Mouse (Mus musculus) c-Kit-positive CD71-positive TER-119-positive erythroid progenitor cells, embryonic 14.5 days (primary cell): Measurements from ENCODE around the gene Bpnt1.
"Not testable (repeated sequence)": the region's sequence is repeated elsewhere in the genome, so short reads cannot be mapped to it uniquely, and the experiment has no call there.

ENCODE experiments used
- DNase-seq: peaks from one replicate; pipeline ENCODE4 v3.0.0-alpha.2; 2013; ENCODE audit warnings: low spot score

Bpnt1 gene

GRCm38 (mm10) chr1:185331983-185332430 is at the start of gene Bpnt1:
Gene Bpnt1, plus strand, starts transcription at chr1:185332149.
- peak; percentile 74 for DNase-seq

DNA sequence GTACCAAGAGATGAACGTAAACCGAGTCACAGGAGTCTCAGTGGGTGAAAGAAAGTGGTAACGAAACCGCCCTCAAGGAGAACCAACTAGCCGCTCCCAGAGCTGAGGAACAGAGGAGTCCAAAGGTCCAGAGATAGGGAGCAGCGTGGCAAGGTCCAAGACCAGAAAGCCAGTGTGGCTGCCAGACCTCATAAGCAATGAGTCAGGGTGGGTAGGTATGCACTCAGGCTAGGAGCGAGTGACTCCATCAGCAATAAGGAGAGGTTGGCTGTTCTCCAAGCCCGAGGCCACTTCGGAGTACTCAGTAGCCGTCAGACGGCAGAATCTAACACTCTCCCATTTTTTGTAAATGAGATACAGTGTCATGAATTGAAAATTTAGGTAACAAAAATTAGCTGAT is 49.1 kb upstream of the Bpnt1 start:
- no peak for DNase-seq

DNA sequence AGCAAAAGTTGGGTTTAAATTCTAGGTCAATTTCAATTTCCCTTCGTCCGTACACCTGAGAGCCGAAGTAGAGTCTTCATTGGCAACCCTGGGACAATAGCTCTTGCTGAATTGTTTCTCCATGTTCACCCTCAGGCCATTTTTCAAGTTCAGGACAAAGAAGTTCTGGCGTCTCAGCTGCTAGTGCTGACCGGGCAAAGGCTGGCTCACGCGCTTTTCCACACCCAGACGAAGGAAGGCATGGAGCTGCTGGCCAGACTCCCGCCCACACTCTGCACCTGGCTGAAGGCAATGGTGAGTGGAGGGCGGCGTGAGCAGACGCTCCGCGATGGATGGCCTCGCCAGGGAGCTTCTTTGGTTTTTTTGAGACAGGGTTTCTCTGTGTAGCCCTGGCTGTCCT is 48.7 kb upstream of the Bpnt1 start:
- no peak for DNase-seq

GRCm38 (mm10) chr1:185284740-185285139 is 47.2 kb upstream of the Bpnt1 start:
- no peak for DNase-seq

DNA sequence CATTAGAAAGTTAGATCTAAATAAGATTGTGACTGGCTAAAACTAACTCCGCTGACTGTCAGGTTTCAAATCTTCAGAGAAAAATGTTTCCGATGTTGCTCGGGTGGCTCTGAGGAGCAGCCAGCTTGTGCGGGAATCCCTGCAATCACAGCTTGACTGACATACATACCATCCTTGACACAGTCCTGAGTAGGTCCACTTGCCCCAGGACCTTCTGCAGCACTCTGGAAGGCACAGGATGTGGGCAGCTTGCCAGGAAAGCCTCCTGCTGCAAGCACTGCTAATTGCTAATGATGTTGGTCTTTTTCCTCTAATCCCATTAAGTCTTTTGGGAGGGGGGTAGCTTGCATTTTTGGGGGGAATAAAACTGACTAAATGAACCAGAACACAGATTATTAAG is 46.8 kb upstream of the Bpnt1 start:
- no peak for DNase-seq

- DNase-seq, result no peak
These were observed 44.9 kb upstream of the Bpnt1 start for GRCm38 (mm10) chr1:185287066-185287465.

GRCm38 (mm10) chr1:185289231-185289630 is 42.7 kb upstream of the Bpnt1 start:
- DNase-seq, result no peak

DNA sequence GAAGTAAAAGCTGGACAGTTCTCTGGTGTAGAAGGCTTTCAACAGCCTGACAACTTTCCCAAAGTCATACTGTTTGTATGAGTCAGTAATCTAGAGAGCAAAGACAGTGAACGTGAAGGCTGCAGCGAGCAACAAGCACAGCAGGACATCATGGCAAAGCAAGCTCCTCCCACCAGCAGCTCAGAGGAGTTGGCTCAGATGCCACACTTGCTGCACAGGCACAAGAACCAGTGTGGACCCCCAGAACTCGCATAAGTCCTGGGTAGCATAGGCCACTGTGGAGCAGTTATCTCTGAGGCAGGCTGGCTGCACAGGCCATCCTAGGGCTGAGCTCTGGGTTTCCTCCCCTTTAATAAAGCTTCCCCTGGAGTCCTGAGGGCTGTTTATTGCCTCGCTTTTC is 40.6 kb upstream of the Bpnt1 start:
- no peak for DNase-seq

GRCm38 (mm10) chr1:185292646-185293360 is 39.1 kb upstream of the Bpnt1 start:
- no peak for DNase-seq

GRCm38 (mm10) chr1:185296850-185297249 is 35.1 kb upstream of the Bpnt1 start:
- no peak for DNase-seq

GRCm38 (mm10) chr1:185298496-185298895 is 33.5 kb upstream of the Bpnt1 start:
- DNase-seq, result no peak

GRCm38 (mm10) chr1:185302816-185303215 is 29.1 kb upstream of the Bpnt1 start:
- DNase-seq, result no peak

DNA sequence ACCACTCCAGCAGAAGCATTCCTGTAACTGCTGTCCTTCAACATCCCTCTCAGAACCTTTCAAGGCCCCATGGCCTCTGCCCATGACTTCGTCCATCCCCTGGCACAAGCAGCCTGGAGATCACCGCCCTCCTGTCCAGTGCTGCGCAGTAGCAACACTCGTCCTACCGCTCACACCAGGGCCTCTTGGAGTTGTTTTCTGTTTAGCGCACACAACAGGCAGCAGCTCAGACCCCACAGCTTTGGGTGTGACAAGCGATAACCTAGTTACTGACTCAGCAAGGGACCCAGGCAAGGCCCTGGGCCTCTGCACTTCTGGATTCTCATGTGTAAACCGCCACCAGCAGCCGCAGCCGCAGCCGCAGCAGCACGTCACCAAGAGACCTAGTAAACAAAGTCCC is 25.1 kb upstream of the Bpnt1 start:
- no peak for DNase-seq

DNA sequence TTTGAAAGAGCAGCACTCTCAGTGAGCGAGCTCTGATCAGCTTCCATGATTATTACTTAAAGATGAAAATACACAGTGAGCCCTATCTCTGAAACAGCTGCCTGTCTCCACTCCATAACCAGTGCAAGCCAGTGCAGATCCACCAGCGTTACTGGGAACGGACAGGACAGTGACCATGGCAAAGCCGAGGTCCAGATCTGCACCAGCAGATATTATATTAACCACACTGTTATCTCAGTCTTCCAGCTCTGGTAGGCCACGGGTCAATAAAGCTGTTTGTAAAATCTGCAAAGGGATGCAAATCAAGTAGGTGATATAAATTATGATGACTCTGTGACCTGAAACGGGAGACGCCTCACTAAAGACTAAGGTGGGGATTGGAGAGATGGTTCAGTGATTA is 24.3 kb upstream of the Bpnt1 start:
- DNase-seq, result no peak

GRCm38 (mm10) chr1:185308334-185308733 is 23.6 kb upstream of the Bpnt1 start:
- no peak for DNase-seq

DNA sequence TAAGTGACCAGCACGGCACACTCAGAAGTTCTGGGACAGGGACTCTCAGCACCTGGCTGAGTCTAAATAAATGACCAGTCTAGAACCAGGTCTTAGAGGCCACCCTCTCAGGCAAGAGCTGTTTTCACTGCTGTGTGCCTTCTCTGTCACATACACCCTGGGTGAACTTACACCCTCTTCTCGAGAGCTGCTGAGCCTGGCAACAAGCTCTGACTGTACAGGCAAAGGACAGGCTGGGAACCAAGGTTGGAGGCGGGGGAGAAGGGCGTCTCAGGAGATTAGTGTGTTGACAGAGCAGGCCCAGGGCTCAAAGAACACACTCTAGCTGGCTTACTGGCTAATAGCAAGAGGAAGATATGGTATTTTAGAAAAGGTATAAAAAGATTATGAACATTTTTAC is 23.0 kb upstream of the Bpnt1 start:
- no peak for DNase-seq

DNA sequence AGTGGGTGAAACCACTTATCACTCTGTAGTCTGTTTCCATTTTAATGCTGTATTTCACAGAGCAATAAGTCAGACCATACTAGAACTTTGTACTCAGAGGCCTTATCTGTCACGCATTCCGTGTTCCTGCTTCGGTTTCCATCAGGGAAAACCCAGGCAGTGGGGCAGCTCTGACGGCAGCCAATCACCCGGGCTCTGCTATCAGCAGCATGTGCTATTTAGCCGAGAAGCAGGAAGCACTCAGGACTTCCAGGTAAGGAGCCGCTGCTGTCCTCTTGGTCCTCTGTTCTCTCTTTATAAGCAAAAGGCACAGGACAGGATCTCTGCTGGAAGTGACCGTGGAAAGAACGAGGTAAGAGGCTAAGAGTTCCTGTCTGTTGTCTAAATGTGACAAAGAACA is 20.0 kb upstream of the Bpnt1 start:
- DNase-seq, result no peak

DNA sequence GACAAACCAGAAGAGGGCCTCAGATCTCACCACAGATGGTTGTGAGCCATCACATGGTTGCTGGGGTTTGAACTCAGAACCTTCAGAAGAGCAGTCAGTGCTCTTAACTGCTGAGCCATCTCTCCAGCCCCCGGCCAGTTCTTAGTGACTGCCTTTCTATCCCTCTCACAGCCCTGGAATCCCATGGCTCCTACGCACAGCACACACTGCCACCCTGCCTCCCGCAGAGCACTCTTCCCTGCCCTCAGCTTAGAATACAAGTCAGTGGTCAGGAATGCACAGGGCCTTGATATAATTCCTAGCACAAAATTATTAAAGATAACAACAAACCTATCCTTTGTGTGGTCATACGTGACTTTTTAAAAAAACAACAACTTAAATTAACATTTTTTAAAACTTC is 17.4 kb upstream of the Bpnt1 start:
- DNase-seq, result no peak

DNA sequence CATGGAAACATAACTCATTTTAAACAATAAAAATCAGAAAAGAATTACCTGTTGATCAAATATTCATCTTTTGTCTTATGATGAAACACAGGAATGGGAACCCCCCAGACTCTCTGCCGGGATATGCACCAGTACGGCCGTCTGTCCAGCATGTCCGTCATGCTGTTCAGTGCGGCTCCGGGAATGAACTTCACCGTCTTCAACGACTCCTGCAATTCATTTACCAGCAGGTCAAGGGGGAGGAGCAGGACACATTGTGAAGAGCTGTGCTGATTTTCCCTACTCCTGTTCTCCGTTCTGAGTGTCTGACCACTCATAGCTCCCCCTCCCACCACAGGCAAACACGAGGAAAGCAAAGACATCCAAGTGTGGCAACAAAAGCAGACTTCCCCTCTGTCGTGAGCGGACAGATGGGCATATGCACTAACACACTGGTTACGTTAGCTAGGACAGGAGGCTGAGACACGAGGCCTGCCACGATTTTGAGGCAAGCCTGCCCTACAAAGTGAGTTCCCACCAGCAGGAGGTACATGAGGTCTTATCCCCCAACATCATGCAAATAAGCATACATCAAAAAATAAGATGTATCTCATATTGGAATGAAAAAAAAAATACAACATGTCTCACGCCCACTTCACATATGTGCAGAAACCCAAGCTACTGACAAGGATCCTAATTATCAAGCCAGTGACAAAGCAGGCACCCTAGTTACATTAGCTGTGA is 15.9 kb upstream of the Bpnt1 start:
- no peak for DNase-seq

DNA sequence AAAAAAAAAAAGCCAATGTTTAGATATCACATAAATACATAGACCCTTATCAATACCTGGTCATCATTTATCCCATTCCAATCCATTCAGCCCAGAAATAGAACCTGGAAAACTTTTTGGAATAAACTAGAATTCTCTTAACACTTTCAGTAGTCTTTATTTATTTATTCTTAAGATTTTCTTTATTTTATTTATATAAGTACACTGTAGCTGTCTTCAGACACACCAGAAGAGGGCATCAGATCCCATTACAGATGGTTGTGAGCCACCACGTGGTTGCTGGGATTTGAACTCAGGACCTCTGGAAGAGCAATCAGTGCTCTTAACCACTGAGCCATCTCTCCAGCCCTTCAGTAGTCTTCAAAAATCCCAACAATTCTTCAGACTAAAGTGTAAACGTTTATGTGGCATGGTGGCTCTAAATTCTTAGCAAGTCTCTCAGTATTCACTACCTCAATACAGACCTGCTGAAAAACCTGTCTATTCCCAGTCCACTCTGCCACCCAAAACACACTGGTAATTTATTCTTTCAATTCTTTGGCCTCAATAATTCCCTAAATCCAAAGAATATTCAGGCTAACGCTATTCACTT is 4.1 kb upstream of the Bpnt1 start:
- DNase-seq, result not testable (repeated sequence)

GRCm38 (mm10) chr1:185328721-185329610 is 3.0 kb upstream of the Bpnt1 start, which contains the start of gene Iars2:
Gene Iars2, minus strand, starts transcription at chr1:185329396.
- peak; percentile 86 for DNase-seq

GRCm38 (mm10) chr1:185329851-185330250 is 2.1 kb upstream of the Bpnt1 start:
- DNase-seq, result no peak
